In genomic region chr1:33362688-33363426, GRCm38 (mm10) we compare ENCODE assay signal across 12 mouse cellular contexts.
DNase-seq lines count a peak whose midpoint lies in the region; ATAC-seq lines count a peak whose summit lies in the region.
"Had no signal": no experiment of that assay in that cellular context is flagged by ENCODE, and none has a peak within 500 bp of the region (broad histone marks: within the 10 kb centered on the region; RNA-seq: fewer than 3 reads in every experiment).

No protein-coding gene starts in this region.

- no peak overlapping the region for H3K27ac ChIP-seq in forebrain, embryonic 12.5 days
- no peak overlapping the region for H3K27ac ChIP-seq in heart, embryonic 14.5 days (replicated peaks in 1 of 2; ENCODE audit: control insufficient read depth in 1 of 2, insufficient read depth in 1 of 2, low read depth in 2 of 2, low read length in 2 of 2)
- H3K27ac ChIP-seq in midbrain, embryonic 13.5 days, result no peak overlapping the region
- H3K27ac ChIP-seq: embryonic facial prominence, embryonic 12.5 days had no signal

- no peaks in the 10 kb centered on the region for H3K36me3 ChIP-seq in forebrain, embryonic 12.5 days (replicated peaks)
- H3K36me3 ChIP-seq in heart, embryonic 14.5 days (ENCODE audit: control insufficient read depth, insufficient read depth, low read length), result no peaks in the 10 kb centered on the region
- no peaks in the 10 kb centered on the region for H3K36me3 ChIP-seq in midbrain, embryonic 13.5 days
- H3K36me3 ChIP-seq: embryonic facial prominence, embryonic 12.5 days had no signal

- WGBS in forebrain, embryonic 12.5 days, result 33% methylated on average over 13 of the region's 13 CpGs
- WGBS in heart, embryonic 14.5 days, result 28% methylated on average over 13 of the region's 13 CpGs
- 26% methylated on average over 13 of the region's 13 CpGs for WGBS in midbrain, embryonic 13.5 days

- no peak overlapping the region for H3K9ac ChIP-seq in forebrain, embryonic 12.5 days
- H3K9ac ChIP-seq in heart, embryonic 14.5 days (ENCODE audit: low read length), result no peak overlapping the region
- H3K9ac ChIP-seq in midbrain, embryonic 13.5 days (replicated peaks), result no peak overlapping the region
- H3K9ac ChIP-seq: embryonic facial prominence, embryonic 12.5 days had no signal

- H3K4me2 ChIP-seq in forebrain, embryonic 12.5 days, result no peak overlapping the region
- H3K4me2 ChIP-seq in heart, embryonic 14.5 days (ENCODE audit: low read length), result peak overlapping the region; percentile 51
- 0 out of 2 replicates have a peak overlapping the region, but pooled peaks have one; percentile 3 for H3K4me2 ChIP-seq in midbrain, embryonic 13.5 days (replicated peaks)
- H3K4me2 ChIP-seq: embryonic facial prominence, embryonic 12.5 days had no signal

- no peak overlapping the region for H3K4me3 ChIP-seq in forebrain, embryonic 12.5 days (replicated peaks)
- H3K4me3 ChIP-seq in heart, embryonic 14.5 days (ENCODE audit: control insufficient read depth in 1 of 2, insufficient read depth in 1 of 2, low read depth in 1 of 2, low read length in 2 of 2), result peak overlapping the region in 1 of 2 experiments; percentile 6; a peak in 1 of 4 replicates
- no peak overlapping the region for H3K4me3 ChIP-seq in midbrain, embryonic 13.5 days (replicated peaks)
- H3K4me3 ChIP-seq: embryonic facial prominence, embryonic 12.5 days had no signal

- H3K27me3 ChIP-seq in forebrain, embryonic 12.5 days, result no peaks in the 10 kb centered on the region
- no peaks in the 10 kb centered on the region for H3K27me3 ChIP-seq in heart, embryonic 14.5 days (ENCODE audit: control insufficient read depth, insufficient read depth, low read length)
- no peaks in the 10 kb centered on the region for H3K27me3 ChIP-seq in midbrain, embryonic 13.5 days
- H3K27me3 ChIP-seq: embryonic facial prominence, embryonic 12.5 days had no signal

- H3K9me3 ChIP-seq in forebrain, embryonic 12.5 days, result no peaks in the 10 kb centered on the region
- H3K9me3 ChIP-seq in heart, embryonic 14.5 days (ENCODE audit: control insufficient read depth, low read length), result no peaks in the 10 kb centered on the region
- no peaks in the 10 kb centered on the region for H3K9me3 ChIP-seq in midbrain, embryonic 13.5 days
- H3K9me3 ChIP-seq: embryonic facial prominence, embryonic 12.5 days had no signal

- peaks cover 9% of the 10 kb centered on the region for H3K4me1 ChIP-seq in forebrain, embryonic 12.5 days
- 0 out of 4 replicates have a peak, but pooled peaks cover 0 to 2% of the 10 kb centered on the region in 2 experiments for H3K4me1 ChIP-seq in heart, embryonic 14.5 days (ENCODE audit: control insufficient read depth in 2 of 2, insufficient read depth in 2 of 2, low read length in 2 of 2)
- H3K4me1 ChIP-seq in midbrain, embryonic 13.5 days (replicated peaks), result peaks cover 10% of the 10 kb centered on the region; the same call in 1 of the 2 replicates
- H3K4me1 ChIP-seq: embryonic facial prominence, embryonic 12.5 days had no signal

- DNase-seq in embryo, embryonic 11 days, result peak; percentile 10
- no peak for DNase-seq in embryo, embryonic 9.5 days (ENCODE audit: extremely low spot score)
- no peak for DNase-seq in urinary bladder, postnatal 4 days (ENCODE audit: low spot score in 2 of 2)
- no peak for DNase-seq in spleen, postnatal 14 days (ENCODE audit: low spot score in 2 of 2)
- DNase-seq: cerebellum, adult 18-20 months; kidney, adult 8-10 months; right cerebral cortex, postnatal 4 days had no signal

- ATAC-seq in forebrain, embryonic 12.5 days (ENCODE audit: low FRiP score), result peak; percentile 70; the same call in 1 of the 2 replicates
- no peak for ATAC-seq in heart, embryonic 14.5 days (ENCODE audit: insufficient number of reproducible peaks, insufficient read depth, low FRiP score, low read depth)
- ATAC-seq in midbrain, embryonic 13.5 days, result peak; percentile 80
- no peak for ATAC-seq in megakaryocyte progenitor cell, adult 5-6 weeks (replicated peaks; ENCODE audit: poor library complexity)

Comparison
In these comparisons a context has a peak if more than half of its experiments do, and no peak if none do; other contexts are left out.
1. ATAC-seq: peak in forebrain, embryonic 12.5 days (single experiment) and midbrain, embryonic 13.5 days (single experiment); none in heart, embryonic 14.5 days (single experiment) and megakaryocyte progenitor cell, adult 5-6 weeks (single experiment).